Mouse (Mus musculus) ovary, postnatal 14 days (tissue): ENCODE data around the gene Utp4.
"Not testable (repeated sequence)": the region's sequence is repeated elsewhere in the genome, so short reads cannot be mapped to it uniquely, and the experiment has no call there.

ENCODE experiments used
- DNase-seq: peaks from one replicate; pipeline ENCODE4 v3.0.0; 2022; ENCODE audit warnings: low spot score

Utp4 gene

DNA sequence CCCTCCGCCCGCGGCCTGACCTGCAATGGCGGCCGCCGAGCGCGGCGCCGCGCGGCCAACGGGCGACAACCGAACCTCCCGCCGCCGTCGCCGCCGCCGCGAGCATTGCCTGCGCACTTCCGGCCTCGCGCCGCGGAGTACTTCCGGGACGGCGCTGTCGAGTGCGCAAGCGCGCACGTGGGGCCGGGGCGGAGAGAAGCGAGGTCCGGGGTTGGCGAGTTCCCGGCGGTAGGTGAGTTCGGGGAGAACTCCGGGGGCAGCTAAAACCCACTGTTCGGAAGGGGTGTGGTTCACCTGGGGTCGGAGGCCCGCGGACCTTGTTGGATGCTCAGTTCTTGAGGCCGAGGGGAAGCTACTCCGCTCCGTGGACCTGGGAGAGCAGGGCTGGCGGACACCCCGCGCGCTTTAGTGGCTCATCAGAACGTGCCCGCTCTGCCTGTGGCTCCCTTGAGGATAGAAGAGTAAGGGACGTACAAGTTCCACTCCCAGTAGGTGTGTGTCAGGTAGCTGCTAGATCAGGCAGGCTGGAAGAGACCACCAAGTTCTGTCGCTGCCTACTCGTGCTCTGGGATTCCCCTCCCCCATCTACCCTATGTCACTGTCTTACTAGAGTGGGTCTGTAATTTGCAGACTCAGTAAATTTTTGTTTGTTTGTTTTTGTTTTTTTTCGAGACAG lies at the start of gene Utp4:
Gene Utp4, plus strand, starts transcription at position 156 of the 676 bp plus-strand sequence.
- peak; percentile 80 for DNase-seq

DNA sequence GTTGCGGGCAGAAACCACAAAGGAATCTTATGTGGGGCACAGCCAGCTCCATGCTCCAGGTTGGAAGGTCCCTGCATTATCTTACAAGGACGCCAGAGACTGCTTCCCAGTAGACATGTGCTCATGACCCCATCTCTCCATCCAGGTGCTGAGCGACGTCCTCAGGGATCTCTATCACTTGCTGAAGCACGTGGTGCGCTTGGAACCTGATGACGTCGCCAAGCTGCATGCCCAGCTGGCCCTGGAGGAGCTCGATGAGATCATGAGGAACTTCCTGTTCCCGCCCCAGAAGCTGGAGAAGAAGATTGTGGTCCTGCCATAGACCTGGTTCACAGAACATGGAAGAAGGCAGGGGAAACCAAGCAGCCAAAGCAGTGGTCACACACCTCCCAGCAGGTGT lies 43.4 kb upstream of the Utp4 start:
- no peak for DNase-seq

DNA sequence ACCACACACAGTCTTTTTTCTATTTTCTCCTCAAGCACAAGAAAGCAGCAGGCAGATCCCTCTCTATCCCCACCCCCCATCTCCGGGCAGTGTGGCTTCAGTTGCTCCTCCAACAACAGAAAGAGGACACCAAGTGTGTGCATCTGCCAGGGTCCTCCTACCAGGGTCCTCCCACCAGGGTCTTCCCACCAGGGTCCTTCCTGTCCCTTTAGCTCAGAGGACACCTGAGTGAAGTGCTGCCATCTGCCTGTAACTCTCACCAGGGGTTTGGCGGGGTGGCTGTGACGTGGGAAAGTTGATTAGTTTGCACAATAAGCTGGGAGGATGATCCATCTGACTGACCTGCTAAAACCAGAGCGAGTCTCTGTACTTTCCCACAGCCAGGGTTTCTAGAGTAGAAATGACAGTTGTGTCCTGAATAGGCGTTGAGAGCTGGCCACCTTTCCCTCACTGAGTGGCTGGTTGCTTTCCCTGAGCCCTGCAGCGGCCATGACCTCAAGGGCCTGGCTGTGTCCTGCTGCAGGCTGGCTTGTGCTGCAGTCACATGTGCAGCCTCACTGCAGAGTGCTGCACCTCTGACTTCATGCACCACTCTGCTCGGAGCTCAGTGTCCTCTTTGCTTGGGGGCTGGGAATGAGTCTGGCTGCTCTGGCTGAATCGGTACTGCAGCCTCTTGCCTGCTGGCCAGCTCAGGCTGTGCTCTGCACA lies 38.7 kb upstream of the Utp4 start:
- no peak for DNase-seq

DNA sequence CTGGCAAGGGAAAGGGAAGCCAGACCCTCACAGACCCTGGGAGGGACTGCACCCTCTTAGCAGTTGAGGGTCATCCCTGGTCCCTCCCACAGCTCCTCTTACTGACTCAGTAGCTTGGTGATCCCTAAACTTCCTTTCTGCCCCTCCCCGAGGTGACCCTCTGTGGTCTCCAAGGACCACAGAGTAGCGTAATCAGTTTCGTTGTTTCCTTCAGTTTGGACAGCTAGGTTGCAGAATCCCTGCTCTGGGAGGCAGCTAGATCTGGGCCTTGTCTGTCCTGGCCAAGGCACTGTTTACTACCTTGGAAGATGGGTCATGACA lies 38.2 kb upstream of the Utp4 start:
- DNase-seq: no peak

DNA sequence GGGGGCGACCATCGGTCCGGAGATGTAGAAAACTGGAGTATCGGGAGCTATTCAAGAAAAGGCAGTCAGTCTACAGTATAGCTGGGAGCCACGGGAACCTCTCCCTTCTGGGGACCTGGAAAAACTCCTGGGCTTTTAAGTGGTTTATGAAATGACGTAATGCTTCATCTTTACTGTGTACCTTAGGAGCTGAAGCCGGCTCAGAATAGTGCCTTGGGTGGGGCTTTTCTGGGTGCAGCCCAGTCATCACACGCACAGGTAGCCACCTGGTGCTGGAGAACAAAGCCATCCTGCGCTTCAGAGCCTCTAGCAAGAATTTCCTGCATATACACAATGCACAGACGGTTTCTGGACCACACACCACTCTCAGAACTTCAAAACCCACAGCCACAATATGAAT lies 30.6 kb upstream of the Utp4 start:
- DNase-seq: no peak

DNA sequence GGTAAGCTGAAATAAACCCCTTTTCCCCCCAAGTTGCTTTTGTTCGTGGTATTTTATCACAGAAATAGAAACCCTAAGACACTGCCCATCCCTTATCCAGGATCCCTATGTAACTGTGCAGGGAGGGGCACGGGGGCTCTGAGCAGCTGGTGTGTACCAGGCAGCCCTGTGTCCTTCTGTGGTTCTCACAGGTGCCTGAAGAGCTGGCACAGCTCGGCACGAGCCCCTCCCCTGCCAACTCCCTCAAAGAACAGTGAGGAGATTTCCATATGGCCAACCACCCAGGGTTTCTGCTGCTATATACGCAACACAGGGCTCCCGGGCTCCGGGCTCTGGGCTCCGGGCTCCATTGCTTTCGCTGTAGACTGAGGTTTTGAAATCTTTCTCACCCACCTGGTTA lies 28.1 kb upstream of the Utp4 start:
- no peak for DNase-seq

DNA sequence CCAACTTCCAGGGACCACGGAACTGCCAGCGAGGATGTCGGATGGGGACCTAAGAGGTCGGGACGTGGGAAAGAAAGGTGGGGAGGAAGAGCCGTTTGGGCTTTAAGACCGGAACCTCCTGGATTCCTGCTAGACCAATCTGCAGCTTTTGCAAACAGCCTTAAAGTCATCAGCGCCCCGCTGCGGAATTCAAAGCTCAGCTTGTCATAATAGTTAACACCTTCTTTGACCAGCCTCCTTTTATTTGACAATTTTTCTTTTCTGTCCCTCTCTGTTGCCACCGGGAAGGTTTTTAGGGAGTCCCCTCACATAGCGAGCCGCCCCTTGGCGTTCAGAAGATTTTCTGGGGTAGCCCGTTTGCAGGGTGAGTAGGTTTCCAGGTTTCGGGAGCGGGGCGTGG lies 23.4 kb upstream of the Utp4 start, which contains the start of gene Has3:
Gene Has3, plus strand, starts transcription at position 192 of the 400 bp plus-strand sequence.
- no peak for DNase-seq

DNA sequence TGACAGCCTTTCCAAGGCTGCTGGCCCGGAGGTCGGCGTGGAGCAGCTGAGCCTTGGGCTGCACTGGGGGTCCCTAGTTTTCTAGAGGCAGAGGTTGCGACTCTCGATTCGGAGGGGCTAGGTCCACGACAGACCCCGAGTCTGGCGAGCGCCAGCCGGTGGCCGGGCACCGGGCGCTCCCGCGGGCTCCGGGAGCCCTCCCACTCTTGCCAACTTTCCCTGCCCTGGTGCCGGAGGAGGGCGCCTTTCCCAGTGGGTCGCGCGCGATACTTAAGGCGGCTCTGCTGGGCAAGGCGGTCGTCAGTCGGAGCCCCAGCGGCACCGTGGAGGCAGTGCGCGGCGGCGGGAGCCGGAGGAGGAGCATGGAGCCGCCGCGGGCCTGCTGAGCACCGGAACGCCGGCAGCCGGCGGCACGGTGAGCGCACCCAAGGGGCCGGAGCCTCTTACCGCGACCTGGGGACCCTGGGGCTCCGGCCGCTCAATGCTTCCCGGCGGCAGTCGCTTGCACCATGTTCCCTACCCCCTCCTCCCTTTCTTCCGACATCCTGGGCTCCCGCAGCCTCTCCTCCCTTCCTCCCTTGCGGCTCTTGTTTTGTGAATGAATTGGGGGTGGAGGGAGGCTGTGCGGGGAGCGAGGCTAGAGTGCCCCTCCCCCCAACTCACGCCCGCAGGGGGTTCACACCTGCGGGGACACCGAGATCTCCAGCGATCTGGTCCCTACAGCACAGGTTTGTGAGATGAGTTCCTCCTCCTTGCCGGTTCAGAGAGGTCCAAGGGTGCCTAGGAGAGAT lies 22.7 kb upstream of the Utp4 start:
- DNase-seq: peak; percentile 45

DNA sequence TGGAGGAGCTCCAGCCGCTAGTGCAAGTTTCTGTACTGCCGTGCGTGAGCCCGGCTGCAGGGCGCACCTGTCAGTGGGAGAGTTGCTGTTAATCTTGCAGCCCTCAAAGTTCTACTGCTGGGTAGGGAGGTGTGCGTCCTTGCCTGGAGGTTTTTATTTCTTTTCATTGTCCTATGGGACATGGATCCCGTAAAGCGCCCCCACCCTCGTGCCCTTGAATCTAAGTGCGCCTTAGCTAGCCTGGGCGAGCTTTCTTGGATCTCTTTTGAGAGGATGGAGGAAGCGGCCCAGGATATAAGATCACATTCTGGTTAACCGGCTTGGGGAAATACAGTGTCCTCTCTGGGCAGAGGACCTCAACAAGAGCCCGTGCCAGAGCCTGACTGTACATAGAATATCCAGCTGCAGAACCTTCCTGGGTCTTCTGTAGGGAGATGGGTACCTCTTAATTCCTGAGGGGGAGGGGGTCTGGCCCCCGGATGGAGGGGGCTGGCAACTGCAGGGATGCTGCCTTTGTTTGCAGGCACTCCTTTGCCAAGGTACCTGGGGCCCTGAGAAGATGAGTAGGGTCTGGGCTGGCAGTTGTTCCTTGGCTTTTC lies 22.0 kb upstream of the Utp4 start:
- no peak for DNase-seq

DNA sequence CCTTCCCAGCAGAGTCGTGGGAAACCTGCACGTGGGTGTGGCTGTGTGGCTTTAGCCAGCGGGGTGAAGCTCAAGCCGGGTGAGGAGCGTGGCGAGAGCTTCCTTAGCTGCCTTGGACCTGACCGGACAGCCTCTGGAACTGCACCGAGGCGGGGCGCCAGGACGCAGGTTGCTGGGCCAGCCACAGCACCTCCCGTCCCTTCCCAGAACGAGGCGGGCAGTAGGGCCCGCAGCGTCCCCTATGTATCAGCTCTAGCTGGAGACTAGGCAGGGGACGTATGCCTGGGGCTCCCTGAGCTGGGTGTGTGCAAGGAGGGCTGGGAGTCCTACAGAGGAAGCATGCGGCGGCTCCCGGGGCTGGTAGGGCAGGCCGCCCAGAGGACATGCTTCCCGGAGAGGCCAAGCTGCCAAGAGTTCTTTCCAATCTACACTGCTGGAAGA lies 21.5 kb upstream of the Utp4 start:
- DNase-seq: peak; percentile 43

DNA sequence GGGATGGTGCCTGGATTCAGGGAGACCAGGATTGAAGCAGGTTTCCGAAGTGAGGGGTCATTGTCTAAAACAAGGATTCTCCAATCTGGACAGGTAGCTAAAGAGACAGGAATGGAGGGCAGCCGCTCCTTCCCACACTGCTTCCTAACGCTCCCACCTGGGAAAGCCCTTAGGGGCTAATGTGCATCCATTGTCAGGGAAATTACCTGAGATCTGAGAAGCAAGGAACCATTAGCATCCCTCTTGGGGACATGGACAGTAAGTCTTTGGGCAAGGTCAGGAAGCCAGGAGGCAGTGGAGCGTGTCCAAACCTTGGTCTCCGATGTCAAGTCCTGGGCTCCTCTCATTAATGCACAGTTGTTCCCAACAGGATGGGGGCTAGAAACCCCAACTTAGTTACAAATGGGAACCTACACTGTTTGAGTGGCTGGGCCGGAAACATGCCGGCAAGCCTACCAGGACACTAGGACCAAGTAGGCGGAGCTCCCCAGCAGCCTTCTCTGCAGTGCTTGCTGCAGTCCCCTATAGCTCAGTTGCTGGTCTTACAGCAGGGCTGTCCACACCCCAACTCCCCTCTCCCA lies 20.9 kb upstream of the Utp4 start:
- no peak for DNase-seq

DNA sequence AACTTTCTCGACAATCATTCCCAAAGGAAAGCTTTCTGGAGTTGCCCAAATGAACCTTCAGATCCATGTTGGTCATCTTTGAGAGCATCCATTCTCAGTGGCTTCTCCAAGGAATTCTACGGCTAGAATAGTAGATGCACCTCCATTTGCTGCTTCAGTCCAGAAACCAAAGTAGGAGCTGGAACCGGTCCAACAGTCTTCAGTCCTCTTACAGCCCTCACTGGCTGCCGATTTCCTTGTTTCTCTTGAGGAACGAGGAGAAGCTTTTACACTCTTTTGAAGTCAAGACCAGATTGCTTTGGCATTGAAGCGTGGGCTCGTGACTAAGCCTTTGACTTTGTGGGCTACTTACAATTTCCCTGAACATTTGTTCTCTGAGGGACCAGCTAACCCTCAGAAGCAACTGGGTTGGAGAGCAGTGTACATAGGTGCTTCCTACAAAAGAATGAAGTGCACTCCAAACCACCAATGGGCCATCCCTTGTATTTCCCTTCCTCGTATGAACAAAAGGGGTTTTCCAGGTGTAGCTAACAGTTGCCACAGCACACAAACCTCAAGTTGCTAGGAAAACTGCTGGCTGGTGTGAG lies 13.2 kb upstream of the Utp4 start:
- no peak for DNase-seq

DNA sequence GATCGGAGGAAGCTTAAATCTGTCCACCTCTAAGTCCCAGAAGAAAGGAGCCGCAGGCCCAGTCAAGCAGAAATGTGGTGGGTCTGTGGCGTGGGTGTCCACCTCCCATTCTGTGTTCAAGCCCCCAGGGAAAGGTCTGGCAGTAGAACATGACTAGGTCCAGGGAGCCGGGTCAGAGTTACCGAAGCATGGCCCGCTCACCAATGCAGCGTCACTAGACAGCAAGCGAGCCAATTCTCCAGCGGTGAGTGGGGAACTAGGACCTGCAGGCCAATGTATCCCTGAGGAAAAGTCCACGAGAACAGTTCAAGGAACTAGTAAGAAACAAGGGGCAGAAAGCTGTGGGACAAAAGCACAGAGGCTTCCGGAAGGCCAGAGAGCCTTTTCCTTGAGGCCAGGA lies 9.3 kb upstream of the Utp4 start:
- not testable (repeated sequence) for DNase-seq

DNA sequence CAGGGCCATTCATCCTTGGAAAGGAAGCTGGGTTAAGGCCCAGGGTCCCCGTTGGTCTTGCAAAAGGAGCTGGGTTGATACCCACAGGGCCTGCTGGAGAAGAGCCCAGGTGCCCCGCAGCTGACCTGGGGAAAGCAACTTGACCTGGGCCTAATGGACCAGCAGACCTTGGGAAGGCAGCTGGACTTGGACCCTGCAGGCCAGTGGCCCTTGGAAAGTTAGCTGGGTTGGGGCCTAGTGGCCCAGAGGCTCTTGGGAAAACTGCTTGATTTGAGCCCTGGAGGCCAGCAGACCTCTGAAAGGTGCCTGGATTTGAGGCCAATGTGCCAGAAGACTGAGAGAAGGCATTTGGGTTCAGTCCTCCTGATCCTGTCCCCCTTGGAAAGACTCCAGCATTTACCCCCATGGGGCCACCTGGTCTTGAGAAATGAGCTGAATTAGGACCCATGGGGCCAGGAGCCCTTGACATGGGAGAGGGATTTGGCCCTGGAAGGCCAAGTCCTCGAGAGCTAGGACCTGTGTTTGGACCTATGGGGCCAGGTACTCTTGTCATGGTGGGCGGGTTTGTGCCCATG lies 8.5 kb upstream of the Utp4 start:
- DNase-seq: not testable (repeated sequence)

DNA sequence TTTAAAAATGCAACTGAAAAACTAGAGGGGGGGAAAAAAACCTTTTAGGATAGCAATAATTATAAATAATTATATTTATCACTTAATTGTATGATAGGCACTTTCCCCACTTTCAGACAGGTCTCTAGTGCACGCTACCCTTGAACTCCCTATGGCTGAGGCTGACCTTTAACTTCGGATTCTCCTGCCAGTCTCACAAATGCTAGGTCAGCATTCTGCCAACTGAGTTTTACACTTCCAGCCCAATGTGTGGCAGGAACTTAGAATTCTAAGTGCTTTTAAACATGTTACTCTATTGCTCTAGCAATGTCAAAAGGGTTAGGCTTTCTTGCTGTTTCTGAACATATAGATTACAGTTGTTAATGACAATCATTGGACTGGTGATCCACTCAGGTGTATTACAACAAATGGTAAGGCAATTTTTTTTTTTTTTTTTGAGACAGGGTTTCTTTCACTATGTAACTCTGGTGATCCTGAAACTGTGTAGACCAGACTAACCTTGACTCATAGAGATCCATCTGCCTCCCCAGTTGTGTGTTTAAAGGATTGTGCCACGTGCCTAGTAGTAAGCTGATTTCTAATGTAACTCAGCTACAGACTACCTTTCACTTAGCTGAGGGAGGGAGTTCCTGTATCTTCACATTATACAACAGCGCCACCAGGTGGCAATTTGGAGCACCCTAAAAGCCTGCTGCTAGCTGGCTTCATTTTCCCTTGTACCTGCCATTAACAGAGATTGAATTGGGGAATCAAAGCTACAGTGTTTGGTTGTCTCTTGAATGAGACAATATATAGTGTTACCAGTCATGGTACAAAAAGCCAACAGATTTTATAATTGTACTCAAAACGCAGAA lies 5.9 kb upstream of the Utp4 start:
- peak; percentile 67 for DNase-seq

DNA sequence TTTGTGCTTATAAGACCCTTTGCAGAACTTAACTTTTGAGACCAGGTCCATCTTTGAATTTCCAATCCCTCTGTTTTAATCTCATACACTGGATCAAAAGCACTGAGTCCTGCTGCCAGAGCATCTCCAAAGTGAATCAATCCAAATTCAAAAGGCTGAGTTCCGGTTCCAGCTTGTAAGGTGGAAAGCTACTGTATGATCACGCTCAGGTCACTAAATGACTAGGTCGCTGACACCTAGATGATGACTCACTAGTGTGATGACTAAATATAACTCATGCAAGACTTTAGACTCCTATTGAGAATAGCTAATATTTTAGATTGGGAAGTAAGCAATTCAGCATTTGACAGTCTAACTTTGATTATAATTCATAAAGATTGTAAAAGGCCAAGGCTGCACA lies 4.6 kb upstream of the Utp4 start:
- DNase-seq: no peak

DNA sequence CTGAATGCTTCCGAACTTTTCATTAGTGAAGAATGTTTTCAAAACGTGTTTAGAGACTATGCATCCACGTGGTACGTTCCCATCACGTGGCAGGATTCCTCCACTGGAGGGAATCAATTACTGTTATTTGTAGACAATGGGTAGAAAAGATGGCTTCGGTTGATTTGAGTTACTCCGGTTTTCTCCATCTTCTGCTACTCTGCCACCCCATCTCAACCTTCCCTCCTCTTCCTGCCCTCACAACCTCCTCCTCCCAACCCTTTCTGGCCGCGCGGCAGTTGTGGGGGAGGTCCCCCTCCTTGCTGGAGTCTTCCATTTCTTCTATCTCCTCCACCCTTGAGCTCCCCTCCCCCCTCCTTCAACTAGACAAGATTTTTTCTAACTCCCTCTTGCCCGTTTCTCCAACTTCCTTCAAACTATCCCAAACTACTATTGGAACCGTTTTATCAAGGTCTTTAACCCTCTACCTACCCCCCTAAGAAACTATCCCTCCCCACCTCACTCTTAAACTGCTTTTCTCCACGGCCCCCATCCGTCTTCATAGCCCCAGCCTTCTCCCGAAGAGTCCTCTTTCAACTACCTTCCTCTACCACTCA lies 1.1 kb upstream of the Utp4 start:
- DNase-seq: peak; percentile 25

DNA sequence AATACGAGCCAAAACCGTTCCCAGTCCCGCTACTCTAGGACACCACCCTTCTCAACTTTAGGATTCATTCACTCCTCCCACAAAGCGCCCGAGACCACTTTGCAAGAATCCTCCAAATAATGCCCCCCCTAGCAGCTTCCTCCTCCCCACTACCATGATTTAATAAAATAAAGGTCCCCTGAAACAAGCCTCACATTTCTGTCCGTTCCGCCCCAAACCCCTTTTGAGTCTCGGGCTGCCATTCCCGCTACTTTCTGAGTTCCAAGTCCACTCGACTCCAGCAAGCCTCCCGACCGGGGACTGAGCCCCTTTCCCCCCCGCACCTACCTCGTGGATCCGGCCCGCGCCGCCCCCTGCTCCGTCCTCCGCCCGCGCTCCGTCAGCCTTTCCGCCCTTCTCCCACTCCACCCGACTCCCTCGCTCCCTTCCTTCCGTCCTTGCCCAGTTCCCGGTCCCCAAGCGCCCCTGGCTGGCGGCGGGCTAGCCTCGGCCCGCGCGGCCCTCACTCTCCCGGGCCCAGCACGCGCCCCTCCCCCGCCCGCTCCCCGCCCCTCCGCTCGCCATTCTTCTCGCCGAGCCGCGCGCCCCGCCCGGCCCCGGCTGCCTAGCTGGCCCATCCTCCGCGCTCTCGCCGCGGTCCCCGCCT lies 507 bp upstream of the Utp4 start:
- peak; percentile 35 for DNase-seq

DNA sequence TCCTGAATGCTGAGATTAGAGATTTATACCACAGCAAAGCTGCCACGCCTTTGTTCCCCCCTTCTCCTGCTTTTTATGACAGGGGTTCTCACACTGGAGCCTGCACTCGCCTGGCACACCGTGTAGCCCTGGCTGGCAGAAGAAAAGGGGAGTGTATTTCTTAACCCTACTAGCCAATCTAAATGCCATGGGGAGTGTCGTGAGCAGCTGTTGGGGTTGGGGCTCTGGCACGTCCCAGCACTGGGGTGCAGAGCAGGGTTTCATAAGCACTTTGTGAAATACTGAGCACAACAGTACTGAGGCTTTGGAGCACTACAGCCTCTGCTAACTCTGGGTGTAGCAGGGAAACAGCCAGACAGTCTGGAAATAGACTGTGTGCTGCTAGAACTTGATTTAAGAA lies 6.0 kb downstream of the Utp4 start:
- DNase-seq: no peak
